Mouse (Mus musculus) MEL (cell line): ENCODE measurements around the gene Dnaja4. TPM values are rescaled to one million over a fixed set of nuclear protein-coding genes. Genes with fewer than 3 reads are reported as not detected.

Experiments used
- DNase-seq: peaks from one replicate; pipeline ENCODE4 v3.0.0; 2011; ENCODE audit warnings: low read depth, low spot score
- H3K27ac ChIP-seq: 2 replicates; pipeline ENCODE4 v1.5.1; 2012; ENCODE audit warnings: low read depth, mild to moderate bottlenecking, control low read depth, low read length, moderate library complexity; ENCODE audit not compliant: control insufficient read depth
- H3K27me3 ChIP-seq, 2 experiments: fragments of 150-350 bp in 1 of 2; sonication (generic) in 1 of 2; 2 replicates each; pipeline ENCODE4 v1.6.1; 2012; ENCODE audit warnings: low read length in 2 of 2, mild to moderate bottlenecking in 2 of 2, improper control_type of control experiment in 1 of 2, moderate library complexity in 1 of 2; ENCODE audit not compliant: insufficient read depth in 2 of 2, control insufficient read depth in 1 of 2
- H3K36me3 ChIP-seq, 2 experiments: 2 replicates each; pipeline ENCODE4 v1.6.1; 2012 to 2014; ENCODE audit warnings: low read length in 2 of 2, improper control_type of control experiment in 1 of 2, inconsistent platforms in 1 of 2, mild to moderate bottlenecking in 1 of 2; ENCODE audit not compliant: insufficient read depth in 2 of 2, control insufficient read depth in 1 of 2
- H3K4me1 ChIP-seq, 2 experiments: fragments of 150-350 bp in 1 of 2; sonication (generic) in 1 of 2; 2 replicates each; pipeline ENCODE4 v1.6.1; 2012; ENCODE audit warnings: low read length in 2 of 2, improper control_type of control experiment in 1 of 2, mild to moderate bottlenecking in 1 of 2; ENCODE audit not compliant: insufficient read depth in 2 of 2, control insufficient read depth in 1 of 2
- H3K4me3 ChIP-seq, 2 experiments: fragments of 150-350 bp in 1 of 2; sonication (generic) in 1 of 2; 2 replicates each; pipeline ENCODE4 v1.5.1; 2012; ENCODE audit warnings: low read depth in 2 of 2, low read length in 2 of 2, mild to moderate bottlenecking in 2 of 2, moderate library complexity in 2 of 2, control low read depth in 1 of 2, improper control_type of control experiment in 1 of 2; ENCODE audit not compliant: control insufficient read depth in 1 of 2, insufficient read depth in 1 of 2
- H3K79me2 ChIP-seq: 2 replicates; pipeline ENCODE4 v1.6.1; 2012; ENCODE audit warnings: mild to moderate bottlenecking, low read length, moderate library complexity; ENCODE audit not compliant: control insufficient read depth, poor library complexity, insufficient read depth
- H3K9ac ChIP-seq: 2 replicates; pipeline ENCODE4 v1.6.1; 2012; ENCODE audit warnings: low read depth, mild to moderate bottlenecking, control low read depth, low read length, moderate library complexity; ENCODE audit not compliant: control insufficient read depth, poor library complexity, severe bottlenecking
- H3K9me3 ChIP-seq: fragments of 150-350 bp; sonication (generic); replicated peaks from 2 replicates; pipeline ENCODE4 v1.6.1; 2012; ENCODE audit warnings: mild to moderate bottlenecking, low read length, improper control_type of control experiment, moderate library complexity; ENCODE audit not compliant: insufficient read depth
- CHD2 ChIP-seq: IDR thresholded peaks from 2 replicates; pipeline ENCODE4 v1.6.1; 2011; ENCODE audit warnings: low read length, improper control_type of control experiment
- CTCF ChIP-seq, 3 experiments: IDR thresholded peaks in 2 of 3; conservative IDR thresholded peaks in 1 of 3; 2 replicates each; pipeline ENCODE4 v1.5.1; 2011 to 2012; ENCODE audit warnings: low read length in 3 of 3, low read depth in 2 of 3, mild to moderate bottlenecking in 2 of 3, improper control_type of control experiment in 1 of 3, inconsistent platforms in 1 of 3, mixed read lengths in 1 of 3, moderate library complexity in 1 of 3; ENCODE audit not compliant: control insufficient read depth in 1 of 3, insufficient read depth in 1 of 3, poor library complexity in 1 of 3, severe bottlenecking in 1 of 3
- EP300 ChIP-seq, 2 experiments: IDR thresholded peaks; 2 replicates each; pipeline ENCODE4 v1.6.1; 2011; ENCODE audit warnings: improper control_type of control experiment in 2 of 2, low read length in 2 of 2, low read depth in 1 of 2, mild to moderate bottlenecking in 1 of 2
- GABPA ChIP-seq: IDR thresholded peaks from 2 replicates; pipeline ENCODE4 v1.6.1; 2012; ENCODE audit warnings: low read depth, mild to moderate bottlenecking, inconsistent platforms, low read length, improper control_type of control experiment, moderate library complexity
- GATA1 ChIP-seq: IDR thresholded peaks from 2 replicates; pipeline ENCODE4 v1.6.1; 2011; ENCODE audit warnings: low read depth, low read length, improper control_type of control experiment
- JUND ChIP-seq: IDR thresholded peaks from 2 replicates; pipeline ENCODE4 v1.6.1; 2011; ENCODE audit warnings: low read depth, mild to moderate bottlenecking, improper control_type of control experiment, low read length
- MAX ChIP-seq: IDR thresholded peaks from 2 replicates; pipeline ENCODE4 v1.6.1; 2011; ENCODE audit warnings: low read length, improper control_type of control experiment
- MXI1 ChIP-seq: IDR thresholded peaks from 2 replicates; pipeline ENCODE4 v1.6.1; 2011; ENCODE audit warnings: mild to moderate bottlenecking, low read depth, low read length, improper control_type of control experiment
- NRF1 ChIP-seq: IDR thresholded peaks from 2 replicates; pipeline ENCODE4 v1.6.1; 2014; ENCODE audit warnings: low read depth, mild to moderate bottlenecking, inconsistent platforms, low read length, improper control_type of control experiment, moderate library complexity; ENCODE audit not compliant: poor library complexity, insufficient read depth, severe bottlenecking
- POLR2AphosphoS2 ChIP-seq: IDR thresholded peaks from 2 replicates; pipeline ENCODE4 v1.6.1; 2011; ENCODE audit warnings: low read length, improper control_type of control experiment
- RAD21 ChIP-seq: IDR thresholded peaks from 2 replicates; pipeline ENCODE4 v1.6.1; 2011; ENCODE audit warnings: mild to moderate bottlenecking, low read depth, low read length, improper control_type of control experiment
- RCOR1 ChIP-seq: IDR thresholded peaks from 2 replicates; pipeline ENCODE4 v1.6.1; 2012; ENCODE audit warnings: low read depth, mild to moderate bottlenecking, inconsistent platforms, low read length, improper control_type of control experiment
- SIN3A ChIP-seq: IDR thresholded peaks from 2 replicates; pipeline ENCODE4 v1.6.1; 2012; ENCODE audit warnings: low read length, improper control_type of control experiment, inconsistent platforms
- TAL1 ChIP-seq: IDR thresholded peaks from 2 replicates; pipeline ENCODE4 v1.6.1; 2012; ENCODE audit warnings: mild to moderate bottlenecking, inconsistent platforms, low read length, moderate library complexity, mixed read lengths
- TBP ChIP-seq: IDR thresholded peaks from 2 replicates; pipeline ENCODE4 v1.8.0; 2011; ENCODE audit warnings: low read depth, low read length, improper control_type of control experiment
- TCF12 ChIP-seq: IDR thresholded peaks from 2 replicates; pipeline ENCODE4 v1.6.1; 2014; ENCODE audit warnings: low read depth, mild to moderate bottlenecking, inconsistent platforms, low read length, improper control_type of control experiment, moderate library complexity
- ZC3H11A ChIP-seq: IDR thresholded peaks from 2 replicates; pipeline ENCODE4 v1.6.1; 2012; ENCODE audit warnings: low read depth, mild to moderate bottlenecking, inconsistent platforms, low read length, improper control_type of control experiment
- ZMIZ1 ChIP-seq: IDR thresholded peaks from 2 replicates; pipeline ENCODE4 v1.6.1; 2012; ENCODE audit warnings: low read depth, mild to moderate bottlenecking, inconsistent platforms, low read length, improper control_type of control experiment, moderate library complexity
- polyA plus RNA-seq, 2 experiments: library from polyadenylated mRNA; stranded (reverse) in 1 of 2; unstranded in 1 of 2; fragments of >175 nt in 1 of 2; fragments of >200 nt in 1 of 2; gene quantifications; 2 replicates each; pipeline versions ENCODE4 v1.2.1 to v1.2.4; 2012; ENCODE audit warnings: low replicate concordance in 2 of 2, low read depth in 1 of 2; ENCODE audit not compliant: insufficient read length in 2 of 2, insufficient read depth in 1 of 2, missing spikeins in 1 of 2
- total RNA-seq: library from RNA; depleted of rRNA; stranded (reverse); fragments of 300-350 nt; gene quantifications from 2 replicates; pipeline ENCODE4 v1.2.3, GENCODE M21; 2012

The Dnaja4 gene
- total and polyA plus RNA-seq, 3 experiments = 10.9 to 13.0 TPM; not detected in 1

DNA sequence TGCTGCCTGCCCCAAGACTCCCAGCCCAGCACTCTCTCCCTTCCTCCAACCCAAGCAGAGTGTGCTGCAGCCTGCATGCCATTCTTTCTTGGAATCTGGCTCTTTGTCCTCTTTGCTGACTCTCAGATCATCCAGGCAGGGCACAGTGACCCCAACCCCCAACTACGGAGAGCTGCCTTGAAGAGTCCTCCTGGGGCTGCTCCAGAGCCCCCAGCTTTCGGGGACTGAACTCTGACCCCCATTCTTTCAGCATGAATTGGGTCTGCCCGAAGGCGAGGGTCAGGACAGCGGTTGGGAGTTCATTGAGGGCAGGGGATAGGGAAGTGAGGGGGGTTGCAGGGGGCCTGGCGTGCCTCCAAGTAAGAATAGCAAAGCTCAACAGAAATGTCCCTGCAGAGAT lies 60.9 kb downstream of the Dnaja4 start:
- no peaks in the 10 kb centered on the region for H3K4me1 ChIP-seq
- H3K4me3 ChIP-seq = no peak overlapping the region
- H3K9ac ChIP-seq = no peak overlapping the region
- no peaks in the 10 kb centered on the region for H3K9me3 ChIP-seq
- TF ChIP-seq ZC3H11A = no peak
- no peak for TF ChIP-seq JUND
- TF ChIP-seq NRF1 = no peak
- no peak for TF ChIP-seq CTCF (IDR thresholded peaks at IDR 0.05 in 2 of 3, conservative IDR thresholded peaks at IDR 0.05 in 1 of 3; ENCODE audit: control insufficient read depth in 1 of 3, insufficient read depth in 1 of 3, low read depth in 2 of 3, low read length in 3 of 3, poor library complexity in 1 of 3, severe bottlenecking in 1 of 3)
- no peak for TF ChIP-seq TCF12
- no peak for TF ChIP-seq CHD2
- TF ChIP-seq SIN3A = no peak
- no peak for TF ChIP-seq POLR2AphosphoS2
- no peak for TF ChIP-seq ZMIZ1
- no peak for TF ChIP-seq GATA1
- DNase-seq = no peak
- H3K79me2 ChIP-seq = no peaks in the 10 kb centered on the region
- no peaks in the 10 kb centered on the region for H3K36me3 ChIP-seq
- H3K27me3 ChIP-seq = peaks cover 2 to 9% of the 10 kb centered on the region in 2 experiments; a peak in 2 of 4 replicates
- no peak overlapping the region for H3K27ac ChIP-seq

GRCm38 (mm10) chr9:54764091-54764490 lies 65.4 kb downstream of the Dnaja4 start:
- no peaks in the 10 kb centered on the region for H3K79me2 ChIP-seq
- H3K4me3 ChIP-seq = no peak overlapping the region
- H3K36me3 ChIP-seq = no peaks in the 10 kb centered on the region
- TF ChIP-seq TAL1 = no peak
- TF ChIP-seq CTCF (IDR thresholded peaks at IDR 0.05 in 2 of 3, conservative IDR thresholded peaks at IDR 0.05 in 1 of 3; ENCODE audit: control insufficient read depth in 1 of 3, insufficient read depth in 1 of 3, low read depth in 2 of 3, low read length in 3 of 3, poor library complexity in 1 of 3, severe bottlenecking in 1 of 3) = no peak
- TF ChIP-seq GABPA = no peak
- TF ChIP-seq MXI1 = no peak
- no peak for TF ChIP-seq NRF1
- TF ChIP-seq RCOR1 = no peak
- no peak for TF ChIP-seq EP300 (IDR thresholded peaks at IDR 0.05; ENCODE audit: low read depth in 1 of 2, low read length in 2 of 2)
- no peak for TF ChIP-seq POLR2AphosphoS2
- TF ChIP-seq ZC3H11A = no peak
- no peak for TF ChIP-seq ZMIZ1
- TF ChIP-seq SIN3A = no peak
- TF ChIP-seq RAD21 = no peak
- no peak for TF ChIP-seq TBP
- TF ChIP-seq MAX = no peak
- TF ChIP-seq, all 39 proteins: peak for 0
- H3K4me1 ChIP-seq = no peaks in the 10 kb centered on the region
- no peak overlapping the region for H3K9ac ChIP-seq
- H3K27me3 ChIP-seq = peaks cover 4 to 6% of the 10 kb centered on the region in 2 experiments; a peak in 3 of 4 replicates
- DNase-seq = no peak
- no peak overlapping the region for H3K27ac ChIP-seq
- no peaks in the 10 kb centered on the region for H3K9me3 ChIP-seq
